Mouse (Mus musculus): ENCODE measurements around the gene Cox8b.

DNA sequence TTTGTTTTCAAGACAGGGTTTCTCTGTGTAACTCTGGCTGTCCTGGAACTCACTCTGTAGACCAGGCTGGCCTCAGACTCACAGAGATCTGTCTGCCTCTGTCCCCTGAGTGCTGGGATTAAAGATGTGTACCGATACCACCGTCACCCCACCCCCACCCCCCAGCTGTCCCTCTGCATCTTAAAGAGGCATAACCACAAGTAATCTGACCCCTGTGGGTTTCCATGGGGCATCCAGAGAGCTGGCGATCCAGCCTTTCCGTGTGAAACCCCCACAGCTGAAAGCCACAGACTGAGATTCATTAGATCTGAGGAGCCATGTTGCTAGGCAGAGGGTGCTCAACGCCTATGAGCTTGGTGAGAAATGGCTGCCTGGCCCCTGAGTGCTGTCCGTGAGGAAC lies 40.2 kb downstream of the Cox8b start:
- TF ChIP-seq CTCF (IDR thresholded peaks at IDR 0.05; ENCODE audit: low read depth) (no peak), EP300 (IDR thresholded peaks at IDR 0.05; ENCODE audit: low read depth) (no peak)

Data from heart, postnatal 0 days (tissue).